Mouse (Mus musculus): ENCODE data around the gene Tcl1b4. TPM values are rescaled to one million over a fixed set of nuclear protein-coding genes. Genes with fewer than 3 reads are reported as not detected.
"Not testable (repeated sequence)": the region's sequence is repeated elsewhere in the genome, so short reads cannot be mapped to it uniquely, and the experiment has no call there.

The Tcl1b4 gene
- polyA plus RNA-seq, 1 experiment from 2014 or later = not detected

DNA sequence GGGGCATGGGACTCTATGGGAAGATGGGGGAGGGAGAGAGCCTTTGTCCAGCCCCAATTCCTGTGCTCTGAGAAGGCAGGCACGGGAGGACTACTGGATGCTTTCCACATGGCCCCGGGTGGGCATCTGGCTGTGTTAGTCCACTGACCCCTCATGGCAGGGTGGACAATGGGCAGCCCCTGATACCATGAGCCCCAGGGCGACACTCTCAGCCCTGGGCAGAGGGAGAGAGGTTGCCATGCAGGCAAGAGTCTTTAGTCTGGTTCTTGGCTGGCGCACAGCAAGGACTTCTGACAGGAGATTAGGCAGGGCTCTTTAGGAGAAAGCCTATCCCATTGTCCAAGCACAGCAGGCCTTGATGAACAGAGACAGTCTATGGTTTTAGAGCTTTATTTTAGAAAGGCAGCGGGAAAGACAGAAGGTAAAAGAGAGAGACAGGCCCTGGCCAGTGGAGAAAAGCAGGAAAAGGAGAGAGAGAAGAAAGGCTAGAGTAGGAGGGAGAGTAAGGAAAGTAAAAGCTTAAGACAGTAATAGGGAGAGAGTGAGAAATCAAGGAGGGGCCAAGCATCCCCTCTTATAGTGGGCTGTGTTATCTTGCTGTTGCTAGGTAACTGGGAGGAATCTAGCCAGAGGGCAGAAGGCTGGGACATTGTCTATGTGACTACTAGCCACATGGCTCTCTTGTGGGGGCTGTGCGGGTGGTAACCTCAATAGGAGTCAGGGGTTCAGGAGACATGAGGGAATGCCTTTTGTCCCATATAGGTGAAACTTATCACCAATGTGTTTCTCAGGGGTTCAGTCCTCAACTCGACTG lies 1.9 kb upstream of the Tcl1b4 start:
- H3K9me3 ChIP-seq (replicated peaks); H3K9ac ChIP-seq; H3K4me3 ChIP-seq (replicated peaks); ATAC-seq (ENCODE audit: insufficient number of reproducible peaks, low FRiP score, low TSS enrichment, low read depth); H3K27ac ChIP-seq (replicated peaks); H3K4me1 ChIP-seq; H3K4me2 ChIP-seq (replicated peaks); H3K27me3 ChIP-seq; H3K36me3 ChIP-seq: not testable (repeated sequence)
- WGBS = 42% methylated on average over 7 of the region's 7 CpGs

DNA sequence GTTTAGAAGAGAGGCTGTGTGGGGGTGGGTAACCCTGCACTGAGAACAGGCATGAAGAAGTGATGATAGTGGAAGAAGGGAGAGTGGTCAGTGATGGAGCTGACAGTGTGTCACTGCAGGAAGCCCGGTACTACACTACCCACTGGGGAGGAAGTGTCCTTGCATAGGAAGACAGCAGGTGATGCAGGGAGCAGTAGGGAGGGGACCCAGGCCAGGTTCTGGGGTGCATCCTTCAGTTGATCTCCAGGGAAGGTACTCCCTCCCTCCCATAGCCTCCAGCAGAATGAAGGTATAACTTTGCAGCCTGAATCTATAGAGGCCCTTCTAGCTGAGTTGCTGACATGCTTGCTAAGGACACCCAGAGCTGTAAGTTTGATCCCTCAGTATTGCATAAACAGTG lies 5.3 kb downstream of the Tcl1b4 start:
- Histone ChIP-seq H3K27me3 (no peaks in the 10 kb centered on the region), H3K9me3 (replicated peaks) (no peaks in the 10 kb centered on the region), H3K4me2 (replicated peaks) (no peak overlapping the region), H3K4me3 (replicated peaks) (no peak overlapping the region), H3K27ac (replicated peaks) (no peak overlapping the region), H3K4me1 (no peaks in the 10 kb centered on the region), H3K36me3 (no peaks in the 10 kb centered on the region), H3K9ac (no peak overlapping the region)
- WGBS = 64% methylated on average over 1 of the region's 1 CpGs
- no peak for ATAC-seq (ENCODE audit: insufficient number of reproducible peaks, low FRiP score, low TSS enrichment, low read depth)

DNA sequence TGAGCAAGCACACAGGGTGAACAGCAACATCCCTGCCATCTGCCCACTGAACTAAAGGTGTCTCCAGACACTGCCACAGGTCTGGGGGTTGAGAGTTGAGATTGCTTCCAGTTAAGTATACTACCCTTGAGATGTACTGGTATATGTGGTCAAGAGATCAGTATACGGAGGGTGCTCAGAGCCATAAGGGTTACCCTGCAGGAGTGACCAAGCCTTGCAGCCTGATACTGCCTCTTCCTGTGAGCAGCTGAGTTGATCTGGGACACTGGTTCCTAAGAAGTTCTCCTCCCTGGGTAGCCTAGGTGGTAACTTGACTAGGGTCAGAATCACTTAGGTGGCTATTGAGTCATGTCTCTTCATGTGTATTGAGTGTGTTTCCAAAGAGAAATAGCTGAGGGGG lies 6.7 kb downstream of the Tcl1b4 start:
- no peak for ATAC-seq (ENCODE audit: insufficient number of reproducible peaks, low FRiP score, low TSS enrichment, low read depth)
- Histone ChIP-seq H3K27ac (replicated peaks) (no peak overlapping the region), H3K9ac (no peak overlapping the region), H3K9me3 (replicated peaks) (no peaks in the 10 kb centered on the region), H3K27me3 (no peaks in the 10 kb centered on the region), H3K4me3 (replicated peaks) (no peak overlapping the region), H3K4me2 (replicated peaks) (no peak overlapping the region), H3K4me1 (no peaks in the 10 kb centered on the region), H3K36me3 (no peaks in the 10 kb centered on the region)
- WGBS = 93% methylated on average over 1 of the region's 1 CpGs

DNA sequence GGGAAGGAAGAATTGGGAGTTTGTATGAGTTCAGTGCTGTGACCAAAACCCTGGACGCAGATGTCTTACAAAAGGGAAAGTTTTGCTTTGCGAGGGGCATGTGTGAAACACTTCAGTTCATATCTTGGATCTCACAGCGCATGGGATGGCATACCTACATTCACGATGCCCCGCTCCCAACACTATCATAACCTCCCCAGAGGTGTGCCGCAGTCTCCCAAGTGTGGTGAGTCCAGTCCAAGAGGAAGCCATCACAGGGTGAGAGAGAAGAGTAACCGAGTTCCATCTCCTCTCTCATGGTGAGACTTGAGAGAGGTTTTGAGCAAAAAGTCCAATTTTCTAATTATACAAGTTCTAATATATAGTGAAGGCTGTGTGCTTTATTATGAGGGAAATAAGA lies 7.5 kb downstream of the Tcl1b4 start:
- H3K9me3 ChIP-seq (replicated peaks) = no peaks in the 10 kb centered on the region
- no peaks in the 10 kb centered on the region for H3K27me3 ChIP-seq
- 89% methylated on average over 7 of the region's 7 CpGs for WGBS
- H3K4me2 ChIP-seq (replicated peaks) = no peak overlapping the region
- no peak overlapping the region for H3K27ac ChIP-seq (replicated peaks)
- ATAC-seq (ENCODE audit: insufficient number of reproducible peaks, low FRiP score, low TSS enrichment, low read depth) = no peak
- H3K9ac ChIP-seq = no peak overlapping the region
- no peaks in the 10 kb centered on the region for H3K36me3 ChIP-seq
- no peak overlapping the region for H3K4me3 ChIP-seq (replicated peaks)
- H3K4me1 ChIP-seq = no peaks in the 10 kb centered on the region

DNA sequence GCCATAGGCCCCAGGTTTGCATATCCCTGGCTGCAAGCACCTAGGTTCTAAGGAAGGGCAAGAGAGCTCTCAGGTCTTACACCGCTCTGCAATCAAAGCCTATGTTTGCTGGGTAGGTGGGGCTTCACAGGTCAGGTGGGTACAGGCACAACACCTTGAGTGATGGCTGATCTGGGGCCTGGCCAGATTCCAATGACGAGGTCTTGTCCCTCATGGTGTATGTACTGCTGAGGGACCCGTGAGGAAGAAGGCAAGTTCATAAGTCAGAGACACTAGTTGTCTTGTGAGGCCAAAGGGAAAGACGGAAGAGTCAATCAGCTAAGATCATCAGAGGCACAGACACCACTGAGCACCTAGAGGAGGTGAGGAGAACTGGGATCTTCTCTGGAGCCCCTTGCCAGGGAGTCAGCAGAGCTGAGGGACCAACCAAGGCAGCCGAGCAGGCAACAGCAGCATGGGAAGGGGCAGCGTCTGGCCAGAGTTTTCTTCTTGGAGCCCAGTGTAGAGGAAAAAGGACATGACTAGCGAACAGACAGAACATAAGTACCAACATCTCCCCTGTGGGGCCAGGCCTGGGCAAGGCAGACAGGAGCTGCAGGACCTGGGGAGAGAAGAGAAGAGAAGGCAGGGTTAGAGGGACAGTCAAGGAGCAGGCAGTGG lies 15.5 kb downstream of the Tcl1b4 start:
- H3K27me3 ChIP-seq = no peaks in the 10 kb centered on the region
- no peak overlapping the region for H3K4me3 ChIP-seq (replicated peaks)
- no peaks in the 10 kb centered on the region for H3K4me1 ChIP-seq
- WGBS = 88% methylated on average over 7 of the region's 7 CpGs
- H3K9ac ChIP-seq = no peak overlapping the region
- no peak for ATAC-seq (ENCODE audit: insufficient number of reproducible peaks, low FRiP score, low TSS enrichment, low read depth)
- no peaks in the 10 kb centered on the region for H3K9me3 ChIP-seq (replicated peaks)
- H3K27ac ChIP-seq (replicated peaks) = no peak overlapping the region
- H3K36me3 ChIP-seq = no peaks in the 10 kb centered on the region
- no peak overlapping the region for H3K4me2 ChIP-seq (replicated peaks)

DNA sequence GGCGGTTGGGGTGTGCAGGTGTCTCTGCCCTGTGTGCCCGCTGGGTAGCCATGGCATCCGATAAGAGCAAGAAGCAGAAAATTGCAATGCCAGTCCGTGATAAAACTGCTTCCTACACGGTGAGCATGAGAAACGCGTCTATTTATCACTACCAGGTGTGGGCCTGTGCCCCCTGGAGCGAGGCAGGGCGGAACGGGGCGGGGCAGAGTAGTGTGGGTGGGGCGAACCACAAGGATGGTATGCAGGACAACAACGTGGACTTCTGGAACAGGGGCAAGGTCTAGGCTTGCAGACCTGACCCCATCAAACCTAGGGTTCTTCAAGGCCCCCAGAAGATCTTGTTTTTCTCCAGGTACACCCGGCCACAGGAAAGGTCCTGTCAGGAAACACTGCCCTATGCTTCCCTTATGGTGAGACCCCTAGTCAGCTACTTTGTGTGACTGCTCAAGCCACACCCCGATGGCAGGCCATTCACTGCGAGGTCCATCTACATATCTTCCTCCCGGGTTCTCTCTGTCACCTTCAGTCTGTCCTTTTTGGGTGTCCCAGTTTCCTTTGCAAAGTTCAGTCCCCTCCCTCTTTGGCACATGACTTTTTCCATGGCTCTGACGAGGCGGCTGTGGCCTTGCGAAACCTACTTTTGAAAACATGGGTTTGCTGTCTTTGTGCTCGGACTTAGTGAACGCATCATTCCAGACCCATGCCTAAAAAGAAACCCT lies 21.0 kb downstream of the Tcl1b4 start, which contains the start of gene Tcl1:
TSS of gene Tcl1 (minus strand) at position 193 of the 719 bp plus-strand sequence.
- Histone ChIP-seq H3K27me3 (no peaks in the 10 kb centered on the region), H3K4me3 (replicated peaks) (no peak within 1 kb of the TSS), H3K27ac (replicated peaks) (no peak within 1 kb of the TSS), H3K36me3 (no peaks in the 10 kb centered on the region), H3K4me1 (no peaks in the 10 kb centered on the region), H3K4me2 (replicated peaks) (no peak within 1 kb of the TSS), H3K9me3 (replicated peaks) (no peaks in the 10 kb centered on the region), H3K9ac (no peak within 1 kb of the TSS)
- WGBS = 88% methylated on average over 22 of the region's 22 CpGs
- ATAC-seq (ENCODE audit: insufficient number of reproducible peaks, low FRiP score, low TSS enrichment, low read depth) = 0 out of 2 replicates have a peak, but pooled peaks have one; percentile 24

DNA sequence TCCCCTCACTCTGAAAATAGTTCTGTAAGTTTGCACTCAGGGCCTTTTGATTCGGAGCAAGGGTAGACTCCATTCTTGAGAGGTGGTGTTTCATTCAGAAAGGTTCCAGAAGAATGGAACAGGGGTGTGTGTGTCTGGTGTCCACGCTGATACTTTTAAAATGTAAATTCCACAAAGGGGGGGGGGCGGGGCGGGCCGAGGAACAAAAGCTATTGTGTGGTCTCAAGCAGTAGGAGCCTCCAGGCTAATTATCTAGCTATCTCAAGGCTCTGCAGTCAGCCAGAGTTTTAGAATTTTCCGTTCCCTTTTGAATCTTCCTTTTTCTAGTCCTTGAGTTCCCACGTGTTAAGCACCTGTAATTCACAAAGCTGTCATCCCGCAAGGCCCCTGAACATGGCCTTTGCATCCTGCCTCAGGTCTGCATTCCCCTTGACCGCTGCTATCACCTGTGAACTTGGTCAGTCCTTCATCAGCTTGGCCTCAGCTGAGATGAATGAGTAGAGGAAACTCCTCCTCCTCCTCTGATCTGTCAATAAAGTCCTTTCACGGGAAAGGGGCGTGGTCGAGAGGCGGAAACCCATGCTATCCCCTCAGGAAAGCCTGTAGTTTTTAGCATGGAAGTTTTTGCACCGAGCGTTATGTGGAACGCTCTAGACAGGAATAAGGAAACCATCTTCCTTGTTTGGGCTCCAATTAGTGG lies 23.0 kb downstream of the Tcl1b4 start:
- no peak for ATAC-seq (ENCODE audit: insufficient number of reproducible peaks, low FRiP score, low TSS enrichment, low read depth)

DNA sequence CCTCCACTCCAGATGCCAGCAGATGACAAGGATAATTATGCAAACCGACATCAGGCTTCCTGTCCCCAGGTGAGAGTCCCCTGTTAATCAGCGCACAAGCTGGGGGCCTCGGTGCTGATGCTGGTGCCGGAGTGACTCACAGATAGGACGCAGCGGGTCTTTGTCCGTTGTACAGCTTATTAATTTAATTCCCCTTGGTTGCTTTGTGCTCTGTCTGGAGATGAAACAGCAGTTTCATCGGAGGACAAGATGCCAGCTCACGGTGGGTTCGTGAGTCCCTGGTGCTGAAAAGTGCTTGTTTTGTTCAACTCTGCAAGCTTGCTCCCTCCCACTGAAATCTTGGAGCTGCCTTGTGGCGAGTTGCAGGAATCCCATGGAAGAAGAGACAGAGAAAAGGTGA lies 32.6 kb downstream of the Tcl1b4 start:
- ATAC-seq (ENCODE audit: insufficient number of reproducible peaks, low FRiP score, low TSS enrichment, low read depth) = no peak
- no peak overlapping the region for H3K9ac ChIP-seq
- no peak overlapping the region for H3K4me2 ChIP-seq (replicated peaks)
- H3K4me3 ChIP-seq (replicated peaks) = no peak overlapping the region
- WGBS = 53% methylated on average over 11 of the region's 11 CpGs
- H3K4me1 ChIP-seq = no peaks in the 10 kb centered on the region
- no peak overlapping the region for H3K27ac ChIP-seq (replicated peaks)
- no peaks in the 10 kb centered on the region for H3K9me3 ChIP-seq (replicated peaks)
- no peaks in the 10 kb centered on the region for H3K27me3 ChIP-seq
- H3K36me3 ChIP-seq = no peaks in the 10 kb centered on the region

More for the DNA sequence above, 23.0 kb downstream of the Tcl1b4 start:
- 45% methylated on average over 16 of the region's 16 CpGs for WGBS
- Histone ChIP-seq H3K4me3 (replicated peaks) (no peak overlapping the region), H3K9ac (no peak overlapping the region), H3K9me3 (replicated peaks) (no peaks in the 10 kb centered on the region), H3K27ac (replicated peaks) (no peak overlapping the region), H3K36me3 (no peaks in the 10 kb centered on the region), H3K4me2 (replicated peaks) (no peak overlapping the region), H3K27me3 (no peaks in the 10 kb centered on the region), H3K4me1 (no peaks in the 10 kb centered on the region)

DNA sequence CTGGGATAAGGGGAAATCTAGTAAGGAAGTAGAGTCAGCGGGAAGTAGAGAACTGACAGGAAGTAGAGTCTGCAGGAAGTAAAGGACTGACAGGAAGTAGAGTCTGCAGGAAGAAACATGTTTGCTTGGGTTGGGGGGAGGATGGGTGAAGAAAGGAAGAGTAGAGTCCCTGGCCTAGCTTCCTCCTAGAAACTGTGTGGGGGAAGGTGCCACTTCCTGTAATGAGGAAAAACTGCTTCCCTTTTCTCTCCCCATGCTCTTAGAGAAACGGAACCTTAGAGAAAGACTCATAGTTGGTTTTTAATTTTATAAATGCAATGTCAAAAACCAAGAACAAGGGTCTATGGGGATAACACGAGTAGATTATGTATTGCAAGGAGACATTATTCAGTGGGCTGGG lies 33.3 kb downstream of the Tcl1b4 start:
- H3K4me2 ChIP-seq (replicated peaks) = no peak overlapping the region
- H3K9ac ChIP-seq = no peak overlapping the region
- no peaks in the 10 kb centered on the region for H3K27me3 ChIP-seq
- H3K36me3 ChIP-seq = no peaks in the 10 kb centered on the region
- WGBS = 73% methylated on average over 3 of the region's 3 CpGs
- H3K27ac ChIP-seq (replicated peaks) = no peak overlapping the region
- H3K4me1 ChIP-seq = no peaks in the 10 kb centered on the region
- no peak for ATAC-seq (ENCODE audit: insufficient number of reproducible peaks, low FRiP score, low TSS enrichment, low read depth)
- no peak overlapping the region for H3K4me3 ChIP-seq (replicated peaks)
- no peaks in the 10 kb centered on the region; the same call in 1 of the 2 replicates for H3K9me3 ChIP-seq (replicated peaks)

DNA sequence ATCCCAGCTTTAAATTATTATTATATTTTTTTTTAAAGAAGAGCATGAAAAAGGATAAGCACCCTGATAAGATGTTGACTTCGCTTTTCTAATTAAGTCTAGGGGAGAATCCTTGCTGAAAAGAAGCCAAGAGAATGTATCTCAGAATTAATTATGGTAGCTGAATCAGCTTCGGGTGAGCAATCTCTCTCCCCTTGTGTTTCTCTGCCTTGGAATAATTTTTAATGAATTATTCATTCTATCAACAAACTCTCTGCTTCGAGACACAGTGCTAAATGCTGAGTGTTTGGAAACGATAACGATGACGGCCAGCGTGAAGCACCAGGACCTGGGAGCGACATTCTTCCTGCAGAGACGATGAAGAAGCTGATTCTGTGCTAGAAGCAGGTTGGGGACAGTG lies 37.3 kb downstream of the Tcl1b4 start:
- H3K4me1 ChIP-seq = no peaks in the 10 kb centered on the region
- no peak overlapping the region for H3K4me2 ChIP-seq (replicated peaks)
- no peak overlapping the region for H3K4me3 ChIP-seq (replicated peaks)
- ATAC-seq (ENCODE audit: insufficient number of reproducible peaks, low FRiP score, low TSS enrichment, low read depth) = no peak
- no peak overlapping the region for H3K27ac ChIP-seq (replicated peaks)
- H3K27me3 ChIP-seq = no peaks in the 10 kb centered on the region
- no peak overlapping the region for H3K9ac ChIP-seq
- no peaks in the 10 kb centered on the region; the same call in 1 of the 2 replicates for H3K9me3 ChIP-seq (replicated peaks)
- WGBS = 87% methylated on average over 9 of the region's 9 CpGs
- H3K36me3 ChIP-seq = no peaks in the 10 kb centered on the region

DNA sequence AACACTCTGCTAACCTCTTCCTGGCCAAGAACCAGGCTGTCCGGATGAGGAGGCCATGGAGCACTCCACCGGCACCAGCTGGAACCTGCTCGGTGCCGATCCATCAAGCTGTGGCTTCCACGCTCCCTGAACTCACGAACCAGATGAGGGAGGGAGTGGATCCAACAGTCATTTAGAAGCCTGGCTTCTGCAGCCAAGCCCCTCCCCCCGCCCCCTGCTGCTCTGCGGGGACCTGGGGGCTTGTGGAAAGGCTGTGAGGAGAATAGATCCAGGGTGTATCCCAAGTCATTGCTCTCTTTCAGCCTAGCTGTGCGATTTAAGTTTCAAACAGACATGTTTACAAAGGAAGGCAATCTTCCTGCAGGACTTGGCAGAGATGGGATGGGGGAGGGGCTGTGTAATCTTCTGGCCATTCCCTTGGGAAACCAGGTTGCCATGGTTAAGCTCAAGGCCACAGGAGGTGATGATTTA lies 47.0 kb downstream of the Tcl1b4 start:
- no peak overlapping the region for H3K9ac ChIP-seq
- H3K36me3 ChIP-seq = no peaks in the 10 kb centered on the region
- H3K4me3 ChIP-seq (replicated peaks) = no peak overlapping the region
- no peak overlapping the region for H3K27ac ChIP-seq (replicated peaks)
- H3K9me3 ChIP-seq (replicated peaks) = no peaks in the 10 kb centered on the region
- 7% methylated on average over 9 of the region's 9 CpGs for WGBS
- H3K27me3 ChIP-seq = no peaks in the 10 kb centered on the region
- peaks cover 8% of the 10 kb centered on the region for H3K4me1 ChIP-seq
- ATAC-seq (ENCODE audit: insufficient number of reproducible peaks, low FRiP score, low TSS enrichment, low read depth) = no peak
- H3K4me2 ChIP-seq (replicated peaks) = peak overlapping the region; percentile 28

Data from embryonic facial prominence, embryonic 15.5 days (tissue).